Mouse (Mus musculus) myocyte (in vitro differentiated cells): ENCODE data around the gene Kcnk10.

ENCODE experiments used
- CEBPB ChIP-seq: IDR thresholded peaks from 2 replicates; pipeline ENCODE4 v1.6.1; 2011; ENCODE audit warnings: mild to moderate bottlenecking, moderate library complexity; ENCODE audit not compliant: poor library complexity, insufficient read depth, severe bottlenecking
- E2F4 ChIP-seq: IDR thresholded peaks from one replicate; pipeline ENCODE4 v1.6.1; 2011; ENCODE audit warnings: mild to moderate bottlenecking, control low read depth, moderate library complexity; ENCODE audit not compliant: insufficient read depth
- MAX ChIP-seq: IDR thresholded peaks from one replicate; pipeline ENCODE4 v1.6.1; 2011; ENCODE audit warnings: low read depth, mild to moderate bottlenecking, control low read depth
- MYOD1 ChIP-seq, 3 experiments: IDR thresholded peaks; one replicate each; pipeline ENCODE4 v1.6.1; 2011; ENCODE audit warnings: control low read depth in 2 of 3, low read depth in 2 of 3, mild to moderate bottlenecking in 2 of 3, moderate library complexity in 1 of 3; ENCODE audit not compliant: insufficient read length in 2 of 3, control insufficient read depth in 1 of 3
- POLR2A ChIP-seq: IDR thresholded peaks from one replicate; pipeline ENCODE4 v1.6.1; 2011; ENCODE audit warnings: low read depth, mild to moderate bottlenecking, control low read depth, moderate library complexity; ENCODE audit not compliant: insufficient read length
- POLR2AphosphoS2 ChIP-seq: IDR thresholded peaks from one replicate; pipeline ENCODE4 v1.6.1; 2011; ENCODE audit warnings: low read depth, control low read depth; ENCODE audit not compliant: insufficient read length
- SRF ChIP-seq: IDR thresholded peaks from one replicate; pipeline ENCODE4 v1.6.1; 2011; ENCODE audit warnings: low read depth; ENCODE audit not compliant: control insufficient read depth, insufficient read length
- TCF12 ChIP-seq: IDR thresholded peaks from one replicate; pipeline ENCODE4 v1.6.1; 2011; ENCODE audit warnings: mild to moderate bottlenecking, control low read depth; ENCODE audit not compliant: poor library complexity, insufficient read depth, severe bottlenecking
- USF1 ChIP-seq: IDR thresholded peaks from one replicate; pipeline ENCODE4 v1.6.1; 2011; ENCODE audit warnings: low read depth, mild to moderate bottlenecking, control low read depth, moderate library complexity

- no peak for TF ChIP-seq TCF12
- no peak for TF ChIP-seq E2F4
- TF ChIP-seq CEBPB, result no peak
- no peak for TF ChIP-seq POLR2AphosphoS2
- no peak for TF ChIP-seq SRF
- TF ChIP-seq POLR2A, result no peak
- TF ChIP-seq USF1, result no peak
- peak in 2 of 3 experiments; percentile 46 to 85 for TF ChIP-seq MYOD1 (IDR thresholded peaks at IDR 0.05; ENCODE audit: control insufficient read depth in 1 of 3, insufficient read length in 2 of 3, low read depth in 2 of 3)
- TF ChIP-seq MAX, result no peak
Observed at GRCm38 (mm10) chr12:98573317-98574270, 4.5 kb downstream of the Kcnk10 start.
